Mouse (Mus musculus) right cerebral cortex, postnatal 14 days (tissue): ENCODE measurements at regions not wholly inside any gene's neighbourhood (a gene's known extent, or its start where the extent isn't known, plus 50 kb on each side); places are given as distances from the start of the nearest gene placed in this dataset.
"Not testable (repeated sequence)": the region's sequence is repeated elsewhere in the genome, so short reads cannot be mapped to it uniquely, and the experiment has no call there.

Source experiments
- DNase-seq: peaks from one replicate; pipeline ENCODE4 v3.0.0; 2022

DNA sequence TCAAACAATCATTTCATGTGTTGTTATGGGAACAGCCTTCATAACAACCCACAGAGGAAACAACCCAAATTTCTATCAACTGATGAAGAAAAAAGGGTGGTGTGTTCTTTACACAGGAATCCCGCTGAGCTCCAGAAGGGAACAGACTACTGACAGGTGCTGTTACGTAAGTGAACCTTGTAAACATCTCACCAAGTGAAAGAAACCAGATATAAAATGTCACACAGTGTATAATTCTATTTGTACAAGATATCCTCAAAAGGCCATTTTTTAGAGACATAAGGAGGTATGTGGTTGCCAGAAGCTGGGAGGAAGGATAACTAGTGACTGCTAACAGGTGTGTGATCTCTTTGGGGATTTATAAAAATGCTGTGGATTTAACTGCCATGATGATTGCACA, 119.9 kb downstream of the Plod2 start:
- DNase-seq, result no peak

DNA sequence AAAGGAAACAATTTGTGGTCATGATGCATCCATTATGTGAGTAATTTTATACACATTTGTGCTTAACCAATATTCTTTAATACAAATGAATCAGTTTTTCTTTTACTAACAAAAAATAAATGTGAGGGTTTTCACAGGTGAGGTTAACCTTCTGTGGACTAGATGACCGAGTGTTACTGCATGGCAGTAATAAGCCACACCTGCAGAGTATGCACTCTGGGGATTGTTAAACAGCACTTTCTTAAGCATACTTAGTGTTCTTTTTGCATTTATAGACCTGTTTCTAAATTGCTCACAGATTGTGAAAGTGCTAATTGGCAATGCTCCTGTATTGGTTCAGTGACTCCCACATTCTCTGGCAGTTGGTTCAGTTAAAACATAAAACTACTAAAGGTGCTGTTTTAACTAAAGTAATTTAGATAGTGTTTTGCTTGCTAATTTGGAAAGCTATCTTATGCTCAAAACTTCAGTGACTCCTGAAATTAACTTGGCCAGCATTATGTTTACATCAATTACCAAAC, 125.4 kb downstream of the Plod2 start:
- no peak for DNase-seq

DNA sequence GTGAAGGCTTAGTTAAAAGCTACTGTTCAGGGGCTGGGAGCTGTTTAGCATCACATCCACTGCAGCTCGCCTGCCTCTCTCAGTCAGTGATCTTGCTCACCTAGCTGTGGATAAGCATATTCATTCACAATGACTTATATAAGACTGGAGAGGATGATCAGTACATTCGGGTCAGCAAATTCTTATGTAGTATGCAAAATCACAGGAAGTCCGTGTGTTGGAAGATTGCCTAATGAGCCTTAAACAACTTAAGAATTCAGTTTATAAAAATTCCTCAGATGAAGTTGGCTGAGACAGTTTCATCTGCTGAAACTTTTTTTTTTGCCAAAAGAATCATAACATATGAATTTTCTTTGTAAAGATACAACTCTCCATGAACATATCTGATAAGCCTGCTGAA, 129.9 kb downstream of the Plod2 start:
- DNase-seq, result no peak

DNA sequence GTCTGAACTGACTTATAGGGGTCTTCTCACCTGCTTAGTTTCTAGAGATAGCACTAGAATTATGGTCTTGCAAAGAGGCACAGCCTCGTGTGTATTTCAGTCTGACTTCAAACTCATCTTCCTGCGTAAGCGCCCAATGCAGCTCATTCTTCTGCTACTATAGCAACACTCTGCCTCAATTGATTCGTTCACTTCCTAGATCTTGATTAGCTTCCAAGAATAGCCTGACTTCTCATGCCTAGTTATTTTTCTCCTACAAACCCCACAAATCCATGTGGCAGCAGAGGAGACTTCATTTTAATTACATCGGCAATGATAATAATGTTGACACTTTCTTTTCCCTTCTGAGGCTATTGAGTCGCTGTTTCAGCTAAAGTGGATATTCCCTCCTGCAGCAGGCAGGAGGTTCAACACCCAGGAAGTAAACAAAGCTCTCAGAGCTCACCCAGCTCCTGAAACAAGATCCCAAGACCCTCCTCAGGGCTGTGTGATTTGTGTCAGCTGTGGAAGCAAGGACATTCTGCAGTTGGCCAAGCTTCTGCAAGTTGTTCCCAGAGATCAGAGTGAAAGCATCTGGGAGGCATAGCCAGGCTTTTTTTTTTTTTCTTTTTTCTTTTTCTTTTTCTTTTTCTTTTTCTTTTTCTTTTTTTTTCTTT, 152.5 kb downstream of the Plod2 start:
- no peak for DNase-seq

DNA sequence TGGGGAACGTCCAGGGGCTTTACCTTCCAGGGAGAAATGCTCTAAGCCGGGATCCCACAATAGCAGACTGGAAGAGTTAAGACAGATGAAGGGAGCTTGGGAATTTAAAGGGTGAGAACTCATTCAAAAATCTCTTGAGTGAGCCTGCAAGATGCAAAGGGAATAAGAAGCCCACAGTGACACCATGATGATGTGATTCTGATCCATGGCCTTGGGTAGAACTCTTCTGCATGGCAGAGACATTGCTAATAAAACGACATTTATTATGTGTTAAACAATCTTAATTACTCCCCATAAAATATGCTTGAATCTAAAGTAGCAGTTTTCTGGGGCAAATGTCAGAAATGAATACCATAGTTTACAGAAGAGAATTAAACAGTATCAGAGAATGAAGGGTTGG, 155.9 kb downstream of the Plod2 start:
- DNase-seq, result no peak

DNA sequence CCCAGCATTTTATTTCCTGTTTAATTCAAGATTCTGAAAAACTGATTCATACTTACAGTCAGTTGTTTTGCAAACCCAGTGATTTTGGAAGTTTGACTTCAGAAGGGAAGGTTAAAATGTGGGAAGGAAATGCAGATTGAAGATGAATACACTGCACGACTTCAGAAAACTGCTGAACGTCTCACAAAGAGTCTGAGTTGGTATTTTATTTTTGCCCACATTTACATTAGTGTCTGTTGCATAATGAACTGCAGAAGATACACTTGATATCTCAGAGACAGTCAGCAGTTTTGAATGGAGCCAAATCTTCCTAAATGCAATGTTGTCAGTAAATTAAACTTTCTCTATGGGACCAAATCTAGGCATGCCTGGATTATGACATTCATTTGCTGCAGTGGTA, 162.7 kb downstream of the Plod2 start:
- no peak for DNase-seq

DNA sequence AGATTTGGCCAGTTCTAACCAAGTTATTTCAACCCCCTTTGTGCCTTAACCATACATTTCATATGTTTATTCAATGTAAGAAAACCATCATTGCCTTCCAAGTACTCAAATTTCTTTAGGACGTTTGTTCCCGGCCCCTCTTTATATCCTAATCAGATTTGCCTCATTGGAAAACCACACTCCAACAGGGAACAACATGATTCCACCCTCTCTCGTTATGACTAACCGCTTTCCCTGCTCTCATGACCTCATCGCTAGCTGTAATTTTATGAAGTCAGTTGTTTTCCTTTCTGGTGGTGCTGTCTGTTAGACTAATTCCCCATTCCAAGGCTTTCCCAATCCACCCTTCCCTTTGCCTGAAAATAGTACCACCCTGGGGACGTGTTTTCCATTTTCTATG, 165.0 kb downstream of the Plod2 start:
- no peak for DNase-seq

DNA sequence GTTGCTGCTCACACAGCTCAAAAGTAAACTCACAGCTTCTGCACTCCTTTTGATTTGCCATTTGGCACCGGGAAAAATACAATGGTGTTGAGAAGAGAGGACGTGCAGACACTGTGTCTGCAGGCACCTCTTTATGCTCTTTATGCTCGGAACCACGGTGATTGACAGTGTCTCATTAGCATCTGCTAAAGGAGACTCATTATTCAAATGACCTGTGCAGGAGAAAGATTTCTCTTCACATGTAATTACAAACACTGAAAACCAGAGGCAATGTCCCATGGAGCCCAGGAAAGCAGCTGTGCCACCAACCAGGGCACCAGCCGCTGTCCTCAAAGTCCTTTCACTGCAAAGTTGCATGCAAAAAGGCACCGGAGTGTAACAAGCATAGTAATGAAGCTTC, 175.2 kb downstream of the Plod2 start:
- DNase-seq, result no peak

DNA sequence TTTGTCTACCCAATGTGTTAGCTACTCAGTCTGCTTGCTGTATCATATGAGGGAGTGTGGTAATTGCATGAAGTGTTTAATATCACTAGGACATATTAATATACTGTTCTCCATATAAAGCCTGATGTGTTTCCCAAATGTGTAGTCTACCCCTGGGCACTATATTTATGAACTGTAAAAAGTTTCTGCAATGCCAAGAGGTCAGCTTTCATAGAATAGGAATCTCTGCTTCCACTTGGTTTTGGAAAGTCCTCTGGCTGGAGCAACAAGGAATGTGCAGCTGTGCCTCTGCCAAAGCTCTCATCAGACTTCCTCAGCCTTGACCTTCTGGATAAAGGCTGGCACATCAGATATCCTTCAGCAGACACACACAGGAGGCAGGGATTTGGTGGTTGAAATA, 176.3 kb downstream of the Plod2 start:
- DNase-seq, result no peak

DNA sequence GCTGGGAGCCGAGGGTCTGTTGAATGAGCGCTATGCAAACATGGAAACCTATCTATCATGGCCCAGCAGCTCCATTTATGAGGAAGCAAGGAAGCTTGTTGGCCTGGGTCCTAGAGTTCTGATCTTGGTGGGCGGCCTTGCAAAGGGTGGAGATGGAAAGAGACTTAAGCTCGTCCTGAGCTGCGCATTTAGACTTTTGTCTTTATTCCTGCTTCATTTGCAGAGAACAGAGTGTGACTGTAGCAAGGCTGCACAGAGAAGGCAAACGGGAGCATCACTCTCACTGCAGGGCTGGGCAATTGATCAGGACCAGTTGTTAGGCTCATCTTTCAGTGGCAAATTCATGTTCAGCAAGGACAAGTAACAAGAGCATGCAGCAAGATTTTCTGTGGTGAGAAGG, 177.2 kb downstream of the Plod2 start:
- no peak for DNase-seq

DNA sequence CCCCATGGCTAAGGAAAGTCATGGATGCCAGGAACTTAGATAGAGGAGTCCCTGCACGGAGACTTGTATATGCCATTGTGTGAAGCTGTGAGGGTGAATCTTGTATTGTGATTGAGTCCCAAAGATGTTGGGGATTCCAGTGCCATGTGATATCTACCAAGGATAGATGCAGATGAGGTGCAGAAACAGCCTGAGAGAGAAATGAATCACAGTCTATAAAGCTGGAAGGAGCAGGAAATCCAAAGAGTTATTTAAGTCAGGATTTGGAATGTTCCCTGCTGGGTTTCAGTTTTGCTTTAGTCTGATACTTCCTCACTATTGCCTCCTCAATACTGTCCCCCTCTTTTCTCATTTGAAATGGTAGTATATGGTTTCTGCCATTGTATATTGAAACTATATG, 186.8 kb downstream of the Plod2 start:
- DNase-seq, result no peak

DNA sequence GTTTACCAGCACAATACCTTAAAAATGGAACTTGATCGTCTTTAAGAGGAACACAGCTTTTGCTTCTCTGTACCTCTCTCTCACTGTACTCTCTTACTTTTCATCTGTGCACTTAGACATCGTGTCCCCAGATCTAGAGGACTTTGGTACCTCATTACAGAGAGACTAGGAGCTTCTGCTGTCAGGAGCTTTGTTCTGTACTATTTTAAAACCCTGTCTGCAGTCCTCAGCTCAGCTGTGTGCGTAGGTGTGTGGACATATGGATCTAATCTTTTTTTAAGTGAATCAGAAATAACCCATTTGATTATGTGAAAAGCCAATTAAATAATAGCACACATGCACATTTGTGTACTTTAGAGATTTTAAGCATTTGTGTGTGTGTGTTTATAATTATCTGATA, 189.4 kb downstream of the Plod2 start:
- DNase-seq, result peak; percentile 11

DNA sequence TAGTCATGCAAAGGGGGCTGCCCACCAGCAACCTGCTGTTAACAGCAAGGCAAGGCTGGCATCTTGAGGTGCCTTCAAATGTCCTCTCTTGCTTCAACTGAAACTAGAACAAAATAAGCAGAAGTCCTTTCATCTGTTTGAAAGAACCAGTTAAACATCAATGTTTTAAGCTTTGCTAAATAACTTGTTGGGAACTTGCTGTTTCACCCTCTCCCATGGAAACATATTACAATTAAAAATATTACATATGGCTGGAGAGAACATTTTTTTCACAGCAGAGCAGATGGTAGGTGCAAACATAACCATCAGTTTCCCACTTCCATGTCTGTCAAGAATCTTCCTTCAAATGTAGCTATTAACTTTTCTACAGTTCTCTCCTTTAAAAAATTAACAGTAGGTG, 225.5 kb downstream of the Plod2 start:
- no peak for DNase-seq

DNA sequence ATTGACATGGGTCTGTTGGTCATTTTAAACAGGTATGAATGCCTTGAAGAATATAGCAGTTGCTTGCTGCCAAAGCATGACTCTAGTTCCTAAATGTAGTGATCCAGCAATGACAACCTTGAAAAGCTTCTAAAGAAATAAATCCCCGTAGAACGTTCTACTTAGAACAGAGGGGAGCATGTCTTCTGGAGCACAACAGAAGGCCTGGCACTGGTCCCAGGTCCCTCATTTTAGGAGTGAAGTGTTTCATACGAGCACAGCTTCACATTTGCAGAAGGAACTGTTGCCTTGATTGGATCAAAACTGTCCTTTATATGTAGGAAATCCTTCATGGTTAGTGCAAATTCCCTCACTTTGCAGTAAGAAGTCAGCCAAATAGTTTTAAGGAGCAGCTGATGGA, 226.4 kb downstream of the Plod2 start:
- DNase-seq, result peak; percentile 64

DNA sequence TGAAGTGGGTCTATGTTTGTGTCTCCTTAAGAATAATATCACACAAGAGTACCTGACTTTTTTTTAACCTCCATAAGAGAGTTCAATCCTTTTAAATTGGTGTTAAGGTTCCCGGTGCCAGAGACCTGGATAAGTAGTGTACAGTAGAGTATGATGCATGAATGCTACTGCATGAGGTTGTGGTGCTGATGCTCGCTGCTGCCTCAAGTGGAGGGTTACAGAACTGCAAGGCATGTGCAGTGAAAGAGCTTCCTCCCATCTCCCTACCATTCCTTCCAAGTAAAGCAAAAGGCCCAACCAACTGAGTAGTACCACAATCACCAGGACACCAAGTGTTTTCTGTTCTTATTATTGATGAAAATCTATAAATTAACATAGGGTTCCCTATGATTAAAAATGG, 227.5 kb downstream of the Plod2 start:
- DNase-seq, result no peak

DNA sequence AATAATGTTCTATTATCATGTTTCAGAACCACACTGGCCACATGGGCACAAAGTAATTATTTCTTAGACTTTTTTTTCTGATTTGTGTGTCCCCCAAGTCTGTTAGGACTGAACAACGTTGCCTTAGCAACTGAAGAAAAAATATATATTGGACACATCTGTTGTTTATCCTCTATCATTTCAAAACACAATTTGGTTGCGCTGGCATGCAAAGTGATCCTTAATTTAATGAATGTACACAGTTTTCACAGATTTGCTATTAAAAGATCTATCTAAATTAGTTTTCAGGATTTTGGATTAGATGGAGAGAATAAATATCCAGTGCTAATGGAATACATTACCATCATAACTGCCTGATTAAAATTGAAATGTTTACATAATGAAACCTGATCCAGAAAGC, 229.0 kb downstream of the Plod2 start:
- DNase-seq, result no peak

DNA sequence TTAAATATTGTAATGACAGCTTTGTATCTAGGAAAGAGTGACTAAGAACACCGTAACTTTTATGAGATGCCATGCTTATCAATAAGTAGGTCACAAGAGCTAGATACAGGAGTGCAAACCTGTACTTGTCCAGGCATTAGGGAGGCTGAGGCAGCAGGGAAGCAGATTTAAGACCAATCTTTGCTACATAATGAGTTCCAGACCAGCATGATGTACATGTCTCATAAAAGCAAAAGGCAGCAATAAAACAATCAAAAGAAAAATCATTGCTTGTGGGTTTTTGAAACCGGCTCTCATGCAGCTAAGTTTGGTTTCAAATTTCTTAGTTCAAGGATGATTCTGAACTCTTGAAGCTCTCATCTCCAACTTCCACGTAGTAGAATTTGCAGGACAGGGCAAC, 229.7 kb downstream of the Plod2 start:
- DNase-seq, result no peak

DNA sequence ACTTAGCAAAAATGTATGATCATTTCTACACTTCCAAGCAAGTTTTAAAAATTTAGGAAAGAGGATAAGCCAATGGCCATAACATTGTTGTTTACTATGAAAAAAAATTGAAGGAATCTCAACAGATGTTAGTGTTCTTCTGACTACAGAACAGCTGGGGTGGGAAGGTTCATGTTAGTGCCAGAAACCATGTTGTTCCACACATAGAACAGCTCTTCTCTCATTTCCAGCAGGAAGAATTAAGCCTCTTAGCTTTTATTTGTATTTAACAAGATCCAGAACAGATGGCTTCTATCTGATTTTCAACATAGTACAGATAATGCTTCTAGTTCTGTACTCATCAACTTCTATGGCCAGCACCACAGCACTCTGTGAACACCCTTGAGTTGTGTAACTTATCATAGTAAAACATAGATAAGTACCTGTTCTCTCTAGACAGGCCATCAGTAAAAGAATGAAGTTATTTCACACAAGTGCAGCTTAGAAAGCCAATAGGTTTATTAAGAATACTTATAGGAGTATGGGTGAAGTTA, 241.0 kb downstream of the Plod2 start:
- no peak for DNase-seq

DNA sequence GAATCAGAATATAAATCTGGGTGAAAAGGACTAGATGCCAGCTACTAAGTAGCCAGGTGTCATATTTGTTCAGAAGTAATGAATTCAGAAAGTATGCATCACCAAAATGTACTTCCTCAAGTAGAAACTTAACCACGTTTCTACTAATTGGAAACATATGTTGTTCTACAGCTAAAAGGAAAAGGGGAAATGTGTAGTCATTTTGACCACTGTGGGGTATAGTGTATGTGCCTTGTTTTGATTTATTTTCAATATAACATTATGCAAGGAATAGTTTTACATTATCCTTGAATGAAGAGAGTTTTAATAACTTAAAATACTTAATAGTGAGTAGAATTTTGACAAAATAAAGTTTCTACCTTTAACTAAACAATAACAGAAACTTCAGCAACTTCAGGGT, 257.7 kb downstream of the Plod2 start:
- no peak for DNase-seq

DNA sequence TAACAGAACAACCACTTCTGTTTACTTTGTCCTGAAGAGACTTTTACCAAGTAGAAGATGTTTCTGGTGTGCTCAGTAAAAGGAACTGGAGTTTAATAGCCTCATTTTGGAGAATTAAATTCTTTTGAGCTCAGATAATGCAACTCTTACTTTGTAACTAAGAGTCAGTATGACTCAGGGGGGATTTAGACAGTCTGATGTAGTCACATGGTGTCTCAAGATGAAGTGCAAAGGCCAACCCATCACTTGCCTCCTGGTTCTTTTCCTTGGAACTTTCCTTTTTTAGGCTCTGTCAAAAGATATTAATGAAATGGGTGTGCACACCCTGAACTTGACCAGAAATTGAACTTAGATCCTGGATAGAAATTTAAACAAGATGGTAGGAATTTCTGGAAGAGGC, 267.4 kb downstream of the Plod2 start:
- no peak for DNase-seq

DNA sequence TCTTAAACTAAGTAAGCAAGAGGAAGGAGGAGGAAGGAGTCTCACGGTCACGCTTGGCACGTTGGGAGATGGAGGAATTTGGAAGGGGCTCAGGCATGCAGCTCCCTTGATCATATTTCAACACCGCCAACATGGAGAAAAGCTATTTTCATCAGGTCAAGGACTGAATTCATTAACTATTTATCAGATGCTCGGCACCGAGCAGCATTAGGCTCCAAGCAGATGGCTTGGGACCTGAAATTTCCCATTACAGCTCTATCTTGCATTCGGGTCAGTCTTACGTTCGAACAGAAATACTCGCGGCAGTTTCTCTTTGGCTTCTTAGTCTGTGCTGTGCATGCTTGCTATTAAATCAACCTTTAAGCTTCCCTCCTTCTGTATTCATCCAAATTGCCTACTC, 278.7 kb downstream of the Plod2 start:
- no peak for DNase-seq

DNA sequence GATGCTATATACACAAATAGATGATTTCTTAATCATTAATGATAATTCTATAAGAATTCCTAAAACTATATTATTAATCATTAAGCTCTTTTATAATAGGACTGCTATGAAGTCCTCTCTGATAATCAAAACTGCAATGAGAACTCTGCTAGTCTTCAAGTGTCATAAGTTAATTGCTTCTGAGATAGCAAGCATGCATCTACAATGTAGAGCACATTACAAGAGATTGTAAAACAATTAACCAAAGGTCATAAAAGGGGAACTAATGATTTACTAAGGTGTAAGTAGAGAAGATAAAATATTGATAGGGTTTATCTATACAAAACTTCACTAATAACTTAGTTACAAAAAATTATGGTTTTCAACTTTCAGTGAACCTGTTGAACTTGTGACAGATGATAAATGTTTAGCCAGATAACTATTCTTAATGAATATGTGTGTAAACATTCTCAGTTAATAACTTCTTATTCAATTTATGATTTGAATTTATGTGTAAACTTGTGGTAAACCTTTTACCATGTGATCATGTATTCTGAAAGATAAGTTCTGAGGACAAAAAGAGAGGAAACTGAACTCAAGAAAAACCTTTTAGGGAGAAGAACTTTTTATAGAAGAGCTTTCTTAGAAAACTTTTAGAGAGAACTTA, 284.8 kb downstream of the Plod2 start:
- no peak for DNase-seq

DNA sequence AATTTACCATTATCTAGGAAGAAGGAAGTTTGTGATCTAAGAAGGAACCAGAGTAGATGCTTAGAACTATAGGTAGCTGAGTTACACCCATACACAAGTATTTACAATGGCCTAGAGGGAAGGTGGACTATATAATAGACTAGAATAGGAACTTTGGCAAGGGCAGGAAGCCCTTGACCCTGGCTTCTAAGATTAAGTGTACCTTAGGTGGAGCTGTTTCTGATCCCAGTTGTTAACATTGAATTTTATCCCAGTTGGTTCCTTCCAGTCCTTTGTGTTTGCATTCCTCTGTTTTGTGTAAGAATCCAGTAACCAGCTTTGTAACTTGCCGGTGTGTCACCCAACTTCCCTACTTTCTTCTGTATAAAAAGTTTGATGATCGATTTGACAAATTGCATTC, 294.1 kb downstream of the Plod2 start:
- DNase-seq, result not testable (repeated sequence)

DNA sequence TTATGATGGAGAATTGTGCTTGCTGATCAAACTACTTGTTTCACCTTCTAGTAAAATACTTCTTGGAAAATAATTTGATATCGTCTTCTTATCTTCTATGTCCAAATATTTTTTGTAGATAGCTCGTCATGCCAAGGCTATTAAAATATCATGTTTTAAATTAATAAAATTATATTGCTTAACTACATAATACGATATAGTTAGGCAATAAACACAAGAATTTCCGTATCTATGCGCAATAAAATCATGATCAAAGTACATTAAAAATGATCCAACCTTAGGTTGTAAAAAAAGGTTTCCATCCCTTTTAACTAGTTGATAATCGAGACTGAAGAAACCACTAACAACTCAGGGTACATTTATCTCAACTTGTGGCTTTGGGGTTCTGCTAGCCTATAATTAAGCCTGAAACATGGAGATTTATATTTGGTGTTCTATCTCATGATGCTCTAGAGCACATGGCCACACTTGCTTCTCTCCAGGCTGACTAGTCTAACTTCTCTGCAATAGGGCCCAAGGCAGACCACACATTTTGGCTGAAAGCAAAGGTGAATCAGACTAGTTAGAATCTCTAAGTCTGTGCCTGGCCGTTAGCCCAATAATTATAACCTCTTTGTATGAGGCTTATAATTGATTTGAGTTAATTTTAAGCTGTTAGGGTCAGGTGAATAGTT, 314.5 kb downstream of the Plod2 start:
- no peak for DNase-seq
